Mouse (Mus musculus): Measurements from ENCODE around the gene Necap2. TPM values are rescaled to one million over a fixed set of nuclear protein-coding genes. Genes with fewer than 3 reads are reported as not detected.

The Necap2 gene
- 10 to 100 TPM; 38.5 to 40.5 TPM for total RNA-seq (2021)

- peak; percentile 93 to 94 for DNase-seq
Measured at GRCm38 (mm10) chr4:141077681-141078509, at the start of gene Necap2. Gene Necap2 (minus strand): TSS chr4:141078357.

- no peak for DNase-seq
Measured at GRCm38 (mm10) chr4:141123065-141123464, 44.9 kb upstream of the Necap2 start.

- no peak for DNase-seq
Measured at GRCm38 (mm10) chr4:141122663-141123062, 44.5 kb upstream of the Necap2 start.

GRCm38 (mm10) chr4:141120700-141121099 is 42.5 kb upstream of the Necap2 start:
- peak; percentile 65 to 68 for DNase-seq

GRCm38 (mm10) chr4:141118691-141119090 is 40.5 kb upstream of the Necap2 start:
- DNase-seq = no peak

GRCm38 (mm10) chr4:141115398-141115797 is 37.2 kb upstream of the Necap2 start:
- DNase-seq = no peak

- peak; percentile 44 to 58 for DNase-seq
Measured at GRCm38 (mm10) chr4:141114521-141114981, 36.4 kb upstream of the Necap2 start.

- peak in 1 of 2 experiments; percentile 32 for DNase-seq
Measured at GRCm38 (mm10) chr4:141113831-141114230, 35.7 kb upstream of the Necap2 start.

GRCm38 (mm10) chr4:141108196-141108732 is 30.1 kb upstream of the Necap2 start:
- no peak for DNase-seq

- DNase-seq = no peak
Measured at GRCm38 (mm10) chr4:141106526-141107183, 28.5 kb upstream of the Necap2 start.

- DNase-seq = no peak
Measured at GRCm38 (mm10) chr4:141101855-141102254, 23.7 kb upstream of the Necap2 start.

GRCm38 (mm10) chr4:141101291-141101690 is 23.1 kb upstream of the Necap2 start:
- no peak for DNase-seq

- DNase-seq = no peak
Measured at GRCm38 (mm10) chr4:141099956-141100355, 21.8 kb upstream of the Necap2 start.

- DNase-seq = no peak
Measured at GRCm38 (mm10) chr4:141098935-141099334, 20.8 kb upstream of the Necap2 start.

- DNase-seq = no peak
Measured at GRCm38 (mm10) chr4:141096710-141097109, 18.6 kb upstream of the Necap2 start.

GRCm38 (mm10) chr4:141095016-141095415 is 16.9 kb upstream of the Necap2 start:
- DNase-seq = no peak

GRCm38 (mm10) chr4:141088714-141089113 is 10.6 kb upstream of the Necap2 start:
- no peak for DNase-seq

GRCm38 (mm10) chr4:141088033-141088432 is 9.9 kb upstream of the Necap2 start, which contains the start of gene Spata21:
Gene Spata21 (plus strand): TSS chr4:141088333.
- DNase-seq = no peak

- no peak for DNase-seq
Measured at GRCm38 (mm10) chr4:141086862-141087261, 8.7 kb upstream of the Necap2 start.

GRCm38 (mm10) chr4:141078510-141079137 is 467 bp upstream of the Necap2 start:
- DNase-seq = no peak

GRCm38 (mm10) chr4:141076761-141077506 is 1.2 kb downstream of the Necap2 start:
- no peak for DNase-seq

- DNase-seq = no peak
Measured at GRCm38 (mm10) chr4:141074109-141074508, 4.0 kb downstream of the Necap2 start.

Measured in layer of hippocampus, postnatal 36 days (tissue).